Mouse (Mus musculus) neutrophil, adult 5-6 weeks (primary cell): ENCODE measurements around the gene Dis3l2. TPM values are rescaled to one million over a fixed set of nuclear protein-coding genes. Genes with fewer than 3 reads are reported as not detected.

Source experiments
- ATAC-seq: fragments of 151-379, 151-347 bp; 2 replicates; pipeline ENCODE4 v1.8.0; 2017; ENCODE audit warnings: mild to moderate bottlenecking, moderate TSS enrichment; ENCODE audit not compliant: insufficient number of reproducible peaks, poor library complexity, low FRiP score, severe bottlenecking; ENCODE audit errors: extremely low read depth
- total RNA-seq: library from RNA; stranded (forward); fragments of 200-1000 nt; gene quantifications from 2 replicates; pipeline ENCODE4 v1.2.3, GENCODE M21; 2017

The Dis3l2 gene
- total RNA-seq, 1 experiment from 2014 or later: 15.5 TPM

- no peak for ATAC-seq
Measured at GRCm38 (mm10) chr1:86994023-86994422, 290.4 kb downstream of the Dis3l2 start.

GRCm38 (mm10) chr1:86998051-86998450, 294.4 kb downstream of the Dis3l2 start:
- no peak for ATAC-seq

GRCm38 (mm10) chr1:87001365-87001764, 297.8 kb downstream of the Dis3l2 start:
- no peak for ATAC-seq

DNA sequence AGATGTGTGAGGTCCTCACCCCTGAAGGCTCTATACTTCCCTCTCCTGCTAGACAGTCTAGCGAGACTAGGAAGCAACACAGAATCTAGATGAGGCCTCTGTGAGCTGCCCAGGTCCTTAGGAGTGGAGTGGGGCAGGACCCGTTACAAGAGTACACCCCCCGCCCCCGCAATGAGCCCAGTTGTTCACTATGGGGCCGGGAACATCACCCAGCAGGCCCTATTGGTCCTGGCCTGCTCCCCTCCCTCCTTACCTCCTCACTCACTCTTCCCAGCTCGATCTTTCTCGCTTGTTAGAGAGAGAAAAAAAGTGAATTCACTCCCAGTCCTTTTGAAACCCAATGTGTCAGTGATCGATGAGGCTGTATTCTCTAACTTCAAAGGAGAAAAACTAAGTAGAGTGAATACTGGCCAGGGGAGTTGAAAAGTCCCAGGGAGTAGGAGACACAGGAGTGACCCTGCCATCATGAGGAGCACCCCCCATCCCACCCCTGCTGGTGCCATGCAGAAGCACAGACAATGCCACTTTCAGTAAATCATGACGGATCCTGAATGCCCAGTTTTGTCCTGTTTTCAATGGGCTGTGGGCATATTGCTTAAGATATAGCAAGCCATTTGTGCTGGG, 299.0 kb downstream of the Dis3l2 start:
- ATAC-seq: no peak

- ATAC-seq: no peak
Measured at GRCm38 (mm10) chr1:87003169-87003552, 299.6 kb downstream of the Dis3l2 start.

DNA sequence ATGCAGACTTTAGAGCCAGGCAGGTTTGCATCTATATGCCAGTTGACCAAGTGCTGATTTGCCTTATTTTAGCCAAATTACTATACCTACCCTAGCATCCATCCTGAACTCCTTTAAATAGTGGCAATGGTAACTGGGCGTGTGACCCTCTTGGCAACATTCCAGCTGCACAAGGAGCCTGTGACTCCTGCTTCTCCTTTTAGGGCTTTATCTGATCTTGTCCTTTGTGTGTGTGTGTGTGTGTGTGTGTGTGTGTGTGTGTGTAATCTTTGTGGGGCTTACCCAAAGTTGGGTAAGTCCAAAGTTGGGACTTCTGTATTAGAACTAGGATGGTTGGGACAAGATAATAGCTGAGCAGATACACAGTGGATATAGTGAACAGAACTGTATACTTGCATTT, 302.8 kb downstream of the Dis3l2 start:
- ATAC-seq: no peak

- no peak for ATAC-seq
Measured at GRCm38 (mm10) chr1:87008211-87008610, 304.6 kb downstream of the Dis3l2 start.

- ATAC-seq: no peak
Measured at GRCm38 (mm10) chr1:87009156-87009555, 305.5 kb downstream of the Dis3l2 start.

GRCm38 (mm10) chr1:87010629-87011330, 307.2 kb downstream of the Dis3l2 start:
- no peak for ATAC-seq

DNA sequence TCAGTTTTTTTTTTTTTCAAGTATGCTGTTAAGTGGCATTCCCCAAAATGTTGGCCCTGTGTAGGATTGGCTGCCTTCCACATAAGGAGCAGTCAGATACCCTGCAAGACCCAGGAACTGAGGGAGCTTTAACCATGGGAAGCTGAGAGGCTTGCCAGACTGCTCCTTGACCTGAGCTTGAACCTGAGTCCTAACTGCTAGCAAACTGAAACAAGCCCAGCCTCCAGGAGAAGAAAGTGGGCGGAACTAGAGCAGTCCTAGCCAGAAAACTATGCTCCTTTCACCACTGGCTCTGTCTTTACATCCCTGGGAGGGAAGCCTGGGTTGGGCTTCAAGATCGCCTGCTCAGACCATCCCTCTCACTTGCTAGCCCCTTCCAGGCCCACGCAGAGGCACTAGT, 308.1 kb downstream of the Dis3l2 start:
- ATAC-seq: no peak

DNA sequence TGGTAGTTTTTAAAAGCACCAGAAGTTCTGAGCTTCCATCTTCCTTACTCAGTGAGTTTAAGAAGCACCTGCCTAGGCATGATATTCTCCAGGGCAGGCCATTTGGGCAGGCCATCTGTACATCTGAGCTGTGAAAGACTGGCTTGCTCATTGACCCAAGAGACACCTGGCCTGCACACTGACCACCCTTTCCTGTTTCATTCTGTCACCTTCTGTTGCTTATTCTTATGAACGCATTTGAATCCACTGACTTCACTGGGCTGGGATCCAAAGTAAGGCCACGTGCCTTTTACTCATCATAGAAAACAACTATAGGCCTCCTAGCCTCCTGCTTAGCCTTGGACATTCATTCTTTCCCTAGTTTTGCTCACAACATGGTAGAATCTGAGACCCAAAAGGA, 309.0 kb downstream of the Dis3l2 start:
- no peak for ATAC-seq

- no peak for ATAC-seq
Measured at GRCm38 (mm10) chr1:87020714-87021113, 317.1 kb downstream of the Dis3l2 start.

DNA sequence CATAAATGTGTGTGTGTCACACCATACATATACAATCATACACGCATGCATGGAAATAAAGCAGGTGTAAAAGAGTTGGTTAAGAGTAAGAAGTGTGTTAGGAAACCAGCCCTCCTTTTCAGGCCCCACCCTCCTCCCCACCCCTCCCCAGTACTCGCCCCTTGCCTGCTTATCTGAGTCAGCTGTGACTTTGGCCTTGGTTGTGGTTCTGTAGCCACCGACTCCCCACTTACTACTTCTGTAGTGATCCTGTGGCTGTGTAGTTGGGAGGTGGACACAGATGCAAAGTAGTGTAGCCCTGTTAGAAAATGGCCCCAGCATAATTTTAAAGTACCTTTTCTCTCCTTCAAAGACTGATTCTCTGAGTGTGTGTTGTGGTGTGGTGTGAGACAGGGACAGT, 318.0 kb downstream of the Dis3l2 start:
- no peak for ATAC-seq

GRCm38 (mm10) chr1:87023291-87024170, 319.9 kb downstream of the Dis3l2 start:
- ATAC-seq: no peak

DNA sequence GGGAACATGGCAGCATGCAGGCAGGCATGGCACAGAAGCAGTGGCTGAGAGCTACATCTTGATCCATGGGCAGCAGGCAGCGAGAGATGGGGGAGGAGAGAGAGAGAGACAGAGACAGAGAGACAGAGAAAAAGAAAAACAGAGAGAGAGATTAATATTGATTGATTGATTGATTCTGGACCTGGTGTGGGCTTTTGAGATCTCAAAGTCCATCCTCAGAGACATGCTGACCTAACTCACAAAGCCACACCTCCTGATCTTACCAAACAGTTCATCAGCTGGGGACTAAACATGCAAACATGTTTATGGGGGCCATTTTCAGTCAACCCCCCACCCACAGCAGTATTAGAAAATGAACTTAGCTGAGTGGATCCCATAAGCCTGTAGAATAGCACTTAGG, 321.4 kb downstream of the Dis3l2 start:
- ATAC-seq: no peak

DNA sequence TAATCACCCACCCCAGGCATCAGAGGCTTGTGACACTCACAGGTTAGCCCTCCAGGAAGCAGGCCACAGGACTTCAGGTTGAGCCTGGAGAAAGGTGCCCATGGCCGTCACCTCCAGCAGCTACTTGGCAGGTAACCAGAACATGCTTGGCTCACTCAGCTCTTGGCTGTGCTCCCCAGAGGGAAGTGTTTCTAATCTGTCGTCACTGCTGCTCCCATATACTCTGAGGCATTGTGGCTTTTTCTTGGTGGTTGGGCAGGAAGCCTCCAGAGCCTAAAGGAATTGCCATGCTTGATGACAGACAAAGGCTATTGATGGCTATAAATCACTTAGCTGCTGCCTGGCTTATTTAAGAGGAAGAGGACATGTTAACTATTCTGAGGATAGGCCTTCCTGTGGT, 325.2 kb downstream of the Dis3l2 start:
- no peak for ATAC-seq

DNA sequence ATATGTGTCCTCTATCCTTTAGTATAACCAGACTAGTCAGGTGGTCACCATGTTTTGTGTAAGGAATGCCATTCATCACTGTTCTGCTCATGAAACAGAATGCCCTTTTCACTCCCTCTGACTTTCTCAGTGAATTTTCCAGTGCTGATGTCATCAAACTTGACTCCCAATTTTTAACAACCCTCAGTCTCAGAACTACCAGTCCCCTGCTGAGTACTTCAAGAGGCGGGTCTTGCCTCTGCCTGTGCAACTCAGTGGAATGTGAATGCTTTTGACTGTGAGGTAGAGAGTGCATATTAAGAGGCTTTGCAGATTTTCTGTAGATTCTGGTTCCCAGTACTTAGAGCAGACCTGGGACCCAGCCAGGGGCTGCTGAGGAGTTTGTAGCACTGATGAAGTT, 327.0 kb downstream of the Dis3l2 start:
- ATAC-seq: no peak

- ATAC-seq: no peak
Measured at GRCm38 (mm10) chr1:87032466-87032865, 328.9 kb downstream of the Dis3l2 start.

DNA sequence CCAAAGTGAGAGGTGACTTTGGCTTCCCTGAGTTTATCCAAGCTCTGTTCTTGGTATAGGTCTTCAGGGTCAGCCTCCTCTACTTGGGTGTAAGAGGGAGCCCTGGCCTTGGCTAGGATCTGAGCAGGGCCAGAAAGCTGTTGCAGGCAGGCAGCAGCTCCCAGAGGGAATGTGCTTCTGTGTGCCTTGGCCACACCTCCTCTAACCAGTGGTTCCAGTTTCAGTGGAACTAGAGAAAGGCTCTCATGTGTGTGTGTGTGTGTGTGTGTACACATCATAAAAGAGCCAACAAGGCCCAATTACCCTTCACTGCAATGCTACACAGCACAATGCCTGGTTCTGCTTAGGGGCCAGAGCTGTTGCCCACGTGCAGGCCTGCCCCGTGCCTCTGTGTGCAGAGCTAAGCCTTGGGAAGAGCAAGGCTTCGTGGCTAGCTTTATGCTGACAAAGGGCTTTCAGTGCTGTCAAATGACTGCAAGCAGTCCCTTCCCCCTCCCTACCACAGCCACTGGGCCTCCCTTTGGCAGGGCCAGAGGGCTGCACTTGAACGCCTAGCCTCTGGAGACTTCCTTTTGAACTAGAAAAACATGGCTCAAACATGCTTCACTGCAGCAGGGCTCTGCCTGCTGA, 332.0 kb downstream of the Dis3l2 start:
- no peak for ATAC-seq
